Mouse (Mus musculus) bone marrow macrophage, adult 2 months (primary cell): ENCODE results near the gene Tardbp.

Experiments
- CTCF ChIP-seq: IDR thresholded peaks from 2 replicates; pipeline ENCODE4 v1.5.1; 2012; ENCODE audit warnings: low read depth, mild to moderate bottlenecking, low read length, moderate library complexity
- POLR2A ChIP-seq: IDR thresholded peaks from 2 replicates; pipeline ENCODE4 v1.6.1; 2012; ENCODE audit warnings: mild to moderate bottlenecking, low read depth, low read length, borderline replicate concordance

GRCm38 (mm10) chr4:148591637-148592380, 35.0 kb downstream of the Tardbp start:
- TF ChIP-seq POLR2A (no peak), CTCF (no peak)
